Mouse (Mus musculus) gastrocnemius, postnatal 14 days (tissue): ENCODE results near the gene BC034090. TPM values are rescaled to one million over a fixed set of nuclear protein-coding genes. Genes with fewer than 3 reads are reported as not detected.

Experiments used
- DNase-seq: peaks from one replicate; pipeline ENCODE4 v3.0.0; 2021; ENCODE audit warnings: mixed read lengths
- intact Hi-C: fragments of 180-260 bp; cut with DNase I; formaldehyde crosslinking; loops from one replicate; pipeline ENCODE4 v1.15.1; 2025; ENCODE audit warnings: low total_unique reads
- total RNA-seq, 2 experiments: library from RNA; stranded (reverse); gene quantifications; 2 replicates each; pipeline ENCODE4 v1.2.3; 2021

BC034090 gene
- total RNA-seq, 2 experiments from 2014 or later = 3.8 to 4.3 TPM

DNA sequence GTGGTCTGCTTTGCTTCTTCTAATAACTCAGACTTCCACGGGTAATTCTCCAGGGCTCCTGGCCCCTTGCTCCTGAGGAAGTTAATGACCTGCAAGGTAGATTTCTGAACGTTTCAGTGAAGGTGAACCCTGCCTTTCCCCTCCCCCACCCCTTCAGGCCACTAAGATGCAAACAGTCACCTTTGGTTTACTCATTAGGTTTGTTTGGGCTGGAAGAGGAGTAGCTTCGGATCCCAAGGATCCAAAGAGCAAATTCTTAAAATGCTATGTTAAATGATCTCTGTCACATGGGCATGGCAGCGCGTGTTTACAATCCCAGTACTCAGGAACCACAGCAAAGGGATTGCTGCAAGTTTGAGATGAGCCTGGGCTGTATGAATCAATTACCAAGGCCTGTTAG lies 3.2 kb upstream of the BC034090 start:
- no peak for DNase-seq
- intact Hi-C loops = no loop called here

DNA sequence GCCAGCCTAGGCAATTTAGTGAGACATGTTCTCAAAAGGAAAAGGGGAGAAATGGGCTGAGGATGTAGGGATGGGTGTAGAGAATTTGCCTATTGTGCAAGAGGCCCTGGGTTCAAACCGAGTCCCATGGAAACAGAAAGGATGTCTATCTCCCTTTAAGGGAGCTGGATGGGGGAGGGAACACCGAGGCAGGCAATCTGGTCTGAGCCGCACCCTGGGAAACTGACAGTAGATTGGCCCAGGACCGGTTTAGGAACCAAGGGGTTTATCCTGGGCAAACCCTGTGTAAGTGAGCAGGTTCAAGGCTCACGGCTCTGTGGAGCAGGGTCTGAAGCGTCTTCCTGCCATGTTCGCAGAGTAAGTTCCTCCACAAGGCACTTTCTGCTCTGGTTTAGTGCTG lies 1.3 kb upstream of the BC034090 start:
- intact Hi-C loops = no loop called here
- DNase-seq = no peak

DNA sequence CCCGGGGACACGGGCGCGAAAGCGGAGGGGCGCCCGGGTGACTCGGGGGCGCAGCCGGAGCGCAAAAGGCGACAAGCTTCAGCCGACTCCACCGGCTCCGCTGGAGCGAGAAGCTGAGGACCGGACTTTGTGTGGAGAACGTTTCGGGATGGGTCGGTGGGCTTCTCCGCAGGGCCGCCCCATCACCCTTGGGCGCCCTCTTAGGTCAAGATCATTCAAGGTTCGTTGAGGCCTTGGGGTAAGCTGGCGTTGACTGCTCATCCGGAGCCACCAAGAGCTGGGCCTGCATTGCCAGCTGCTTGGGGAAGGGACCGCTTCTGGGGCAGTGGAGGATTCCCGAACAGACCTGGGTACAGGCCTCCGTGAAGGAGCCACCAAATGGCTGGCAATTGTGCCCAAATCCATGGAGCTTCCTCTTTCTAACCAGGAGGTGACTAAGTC lies 547 bp upstream of the BC034090 start:
- DNase-seq = no peak
- intact Hi-C loops = loop anchor here (5.0 kb wide), 1 partner anchor 38 kb away; no protein-coding TSS in a partner anchor

DNA sequence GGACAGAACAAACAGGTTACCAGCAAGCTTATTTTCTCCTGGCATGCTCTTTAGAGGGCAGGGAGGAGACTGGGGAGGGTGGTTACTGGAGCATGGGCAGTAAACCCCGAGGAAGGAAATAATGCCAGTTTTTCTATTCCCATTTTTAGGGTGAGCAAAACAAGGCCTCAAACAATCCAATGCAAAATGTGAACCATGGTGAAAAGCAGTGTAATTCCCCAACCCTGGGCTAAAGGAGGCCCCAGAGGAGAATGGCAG lies 1.8 kb downstream of the BC034090 start:
- intact Hi-C loops = loop anchor here (5.0 kb wide), 1 partner anchor 40 kb away; no protein-coding TSS in a partner anchor
- DNase-seq = no peak

DNA sequence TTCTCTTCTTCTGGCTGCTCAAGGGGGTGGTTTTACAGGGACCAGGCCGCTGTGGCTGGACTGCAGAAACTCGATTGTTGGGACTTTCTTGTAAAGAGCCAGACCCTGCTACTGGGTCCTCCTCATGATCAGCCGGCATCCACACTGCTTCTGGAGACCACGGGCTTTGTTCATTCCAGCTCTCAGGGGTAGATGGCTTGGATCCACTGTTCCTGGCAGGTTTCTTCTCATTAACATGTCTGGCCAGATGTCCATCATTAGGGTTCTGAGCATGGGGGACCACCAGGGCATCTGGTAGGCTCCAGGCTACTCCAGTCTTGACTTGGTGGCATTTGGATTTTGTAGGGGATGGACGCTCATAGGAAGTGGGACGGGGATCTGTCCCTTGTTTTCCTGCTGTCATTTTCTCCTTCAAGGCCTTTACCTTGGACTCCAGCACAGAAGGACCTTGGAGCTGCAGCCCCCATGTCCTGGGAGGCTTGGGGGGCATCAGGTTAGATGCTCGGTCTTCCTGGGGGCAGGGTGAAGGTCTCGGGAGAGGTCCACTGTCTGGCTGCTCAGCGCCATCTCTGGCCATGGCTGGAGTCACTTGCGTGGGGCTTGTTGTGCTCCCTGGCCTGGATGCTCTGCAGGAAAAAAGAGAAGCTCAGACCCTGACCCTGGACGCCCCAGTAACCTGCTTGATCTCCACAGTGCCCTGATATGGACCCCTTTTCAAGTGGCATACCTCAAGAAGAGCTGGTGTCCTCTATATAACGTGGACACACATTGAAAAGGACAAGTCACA lies 2.4 kb downstream of the BC034090 start:
- intact Hi-C loops = loop anchor here (5.0 kb wide), 1 partner anchor 40 kb away; no protein-coding TSS in a partner anchor
- DNase-seq = no peak

DNA sequence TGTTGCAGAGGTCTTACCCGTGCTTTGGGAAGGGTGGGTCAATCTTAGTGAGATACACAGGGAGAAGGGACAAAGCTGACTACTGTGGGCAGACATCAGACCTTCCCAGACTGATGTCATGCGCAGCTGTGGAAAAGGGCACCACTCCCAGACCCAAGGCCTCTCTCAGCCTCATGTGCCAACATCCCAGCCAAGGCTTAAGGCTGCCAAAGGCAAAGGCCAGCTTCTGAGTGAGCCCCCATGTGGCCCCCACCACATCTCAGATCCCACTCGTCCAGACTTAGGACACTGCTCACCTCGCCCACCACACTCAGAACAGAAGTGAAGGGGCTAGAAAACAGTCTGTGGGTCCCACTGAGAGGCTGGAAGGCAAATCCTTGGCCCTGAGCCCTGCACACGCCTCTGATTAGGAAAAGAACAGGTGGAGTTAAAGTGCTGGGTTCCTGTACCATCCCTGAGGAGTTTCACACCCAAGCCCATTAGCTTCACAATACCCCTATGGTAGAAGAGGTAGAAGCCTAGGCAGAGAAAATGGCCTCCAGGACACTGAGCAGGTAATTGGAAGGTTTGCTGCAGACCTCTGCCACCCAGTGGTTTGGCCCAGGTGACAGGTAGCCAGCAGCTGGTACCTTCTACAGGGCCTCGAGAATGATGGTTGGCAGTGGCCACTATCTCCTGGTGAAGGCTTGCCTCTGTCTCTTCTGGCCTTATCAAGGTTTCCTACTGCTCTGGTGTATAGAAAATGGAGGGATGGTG lies 4.1 kb downstream of the BC034090 start:
- peak; percentile 64 for DNase-seq
- intact Hi-C loops = loop anchor here (5.0 kb wide), 1 partner anchor 42 kb away; no protein-coding TSS in a partner anchor

DNA sequence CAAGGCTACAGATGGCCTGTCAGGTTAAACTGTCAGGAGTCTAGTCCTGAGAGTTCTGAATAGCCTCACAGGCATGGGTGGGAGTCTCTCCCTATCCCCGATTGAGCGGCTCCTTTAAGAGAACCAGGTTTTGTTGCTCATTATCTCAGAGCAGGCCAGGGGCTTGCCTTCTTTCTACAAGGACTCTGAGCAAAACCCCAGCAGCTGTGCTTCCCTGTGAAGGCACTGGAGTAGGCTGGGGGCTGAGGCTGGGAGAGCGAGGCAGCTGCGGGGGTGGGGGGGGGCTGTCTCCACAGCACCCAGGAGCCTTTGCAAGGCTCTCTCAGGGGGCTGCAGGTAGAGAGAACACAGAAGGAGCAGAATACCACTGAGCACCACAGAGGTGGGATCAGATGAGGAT lies 5.1 kb downstream of the BC034090 start:
- DNase-seq = no peak
- intact Hi-C loops = no loop called here

DNA sequence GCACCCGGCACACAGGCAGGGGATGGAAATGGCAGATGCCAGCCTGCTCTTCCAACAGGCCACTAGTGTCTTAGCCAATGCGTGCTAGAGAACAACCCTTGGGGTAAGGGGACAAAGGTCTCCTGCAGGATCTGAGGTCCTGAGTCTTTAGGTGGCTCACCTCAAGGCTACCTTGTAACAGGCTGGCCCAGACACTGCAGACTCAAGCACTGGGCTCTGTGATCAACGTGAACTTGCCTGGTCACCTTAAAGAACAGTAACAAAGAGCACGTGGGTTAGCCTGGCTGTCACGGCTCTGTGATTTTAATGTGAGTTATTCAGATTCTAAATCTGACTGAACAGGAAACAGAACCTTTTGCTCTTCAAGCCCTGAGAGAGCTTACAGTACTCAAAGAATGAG lies 6.1 kb downstream of the BC034090 start:
- no peak for DNase-seq
- intact Hi-C loops = no loop called here

DNA sequence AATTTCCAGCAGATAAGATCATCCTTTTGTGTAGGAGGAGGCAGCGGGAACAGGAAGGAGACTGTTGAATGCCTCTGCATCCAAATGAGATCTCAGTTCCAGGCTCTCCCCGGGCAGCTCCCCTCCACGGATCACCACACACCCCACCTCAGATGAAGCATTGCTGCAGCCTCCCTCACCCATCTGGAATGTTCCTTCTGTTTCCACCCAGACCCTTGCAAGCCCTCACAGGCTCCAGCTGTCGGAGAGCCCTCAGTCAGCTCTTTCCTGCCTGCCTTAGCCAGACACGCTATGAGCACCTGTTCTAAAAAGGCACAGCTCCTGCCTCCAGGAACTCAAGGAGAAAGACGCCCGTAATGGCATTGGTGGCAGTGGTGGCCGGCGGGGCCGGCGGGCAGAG lies 6.9 kb downstream of the BC034090 start:
- no peak for DNase-seq
- intact Hi-C loops = no loop called here

DNA sequence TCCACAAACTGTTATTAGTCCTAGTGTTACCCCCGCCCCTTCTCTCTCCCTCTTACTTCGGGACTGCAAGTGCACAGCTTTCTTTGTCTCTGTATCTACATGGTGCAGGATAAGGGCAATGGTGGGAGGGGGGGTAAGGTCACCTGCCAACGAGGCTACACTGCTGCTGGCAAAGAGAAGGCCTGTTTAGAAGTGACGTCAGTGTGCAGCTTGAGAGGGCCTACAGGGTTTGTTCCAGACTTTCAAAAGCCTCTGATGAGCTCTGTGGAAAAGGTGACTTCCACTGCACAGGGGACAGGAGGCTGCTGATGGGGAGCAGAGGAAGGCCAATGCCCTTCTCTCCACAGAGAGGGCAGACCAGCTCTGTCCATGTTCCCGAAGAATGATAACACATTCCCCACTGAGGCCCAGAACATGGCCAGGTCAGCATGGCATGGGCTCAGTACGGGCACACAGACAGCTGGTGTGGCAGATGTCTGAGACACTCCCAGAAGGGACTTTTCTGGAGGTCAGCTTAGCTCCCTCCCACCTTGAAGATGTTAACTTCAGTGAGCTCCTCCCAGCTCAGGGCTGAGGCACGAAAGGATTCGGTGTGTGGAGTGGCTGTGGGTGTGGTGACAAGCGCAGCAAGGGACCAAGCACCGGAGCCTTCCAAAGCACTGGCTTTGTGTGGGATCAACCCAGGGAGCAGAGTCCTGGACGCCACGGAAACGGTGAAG lies 7.8 kb downstream of the BC034090 start:
- DNase-seq = peak; percentile 3
- intact Hi-C loops = no loop called here

DNA sequence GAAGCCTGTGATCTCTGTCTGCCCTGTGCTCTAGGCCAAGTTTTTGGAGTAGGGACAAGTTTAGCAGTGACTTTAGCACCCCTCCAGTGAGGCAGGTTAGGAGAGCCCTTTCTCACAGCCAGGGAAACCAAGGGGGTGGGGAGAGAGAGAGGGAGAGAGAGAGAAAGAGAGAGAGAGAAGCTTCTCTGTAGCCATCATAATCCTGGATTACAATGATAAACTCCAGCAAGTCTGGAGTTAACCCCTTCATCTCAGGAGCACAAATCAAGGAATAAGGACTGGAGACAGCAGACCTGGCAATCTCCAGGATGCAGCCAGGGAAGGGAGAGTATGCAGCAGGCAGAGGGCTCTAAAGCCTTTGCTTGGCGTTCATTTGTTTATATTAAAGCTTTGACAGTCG lies 8.6 kb downstream of the BC034090 start:
- no peak for DNase-seq
- intact Hi-C loops = no loop called here

DNA sequence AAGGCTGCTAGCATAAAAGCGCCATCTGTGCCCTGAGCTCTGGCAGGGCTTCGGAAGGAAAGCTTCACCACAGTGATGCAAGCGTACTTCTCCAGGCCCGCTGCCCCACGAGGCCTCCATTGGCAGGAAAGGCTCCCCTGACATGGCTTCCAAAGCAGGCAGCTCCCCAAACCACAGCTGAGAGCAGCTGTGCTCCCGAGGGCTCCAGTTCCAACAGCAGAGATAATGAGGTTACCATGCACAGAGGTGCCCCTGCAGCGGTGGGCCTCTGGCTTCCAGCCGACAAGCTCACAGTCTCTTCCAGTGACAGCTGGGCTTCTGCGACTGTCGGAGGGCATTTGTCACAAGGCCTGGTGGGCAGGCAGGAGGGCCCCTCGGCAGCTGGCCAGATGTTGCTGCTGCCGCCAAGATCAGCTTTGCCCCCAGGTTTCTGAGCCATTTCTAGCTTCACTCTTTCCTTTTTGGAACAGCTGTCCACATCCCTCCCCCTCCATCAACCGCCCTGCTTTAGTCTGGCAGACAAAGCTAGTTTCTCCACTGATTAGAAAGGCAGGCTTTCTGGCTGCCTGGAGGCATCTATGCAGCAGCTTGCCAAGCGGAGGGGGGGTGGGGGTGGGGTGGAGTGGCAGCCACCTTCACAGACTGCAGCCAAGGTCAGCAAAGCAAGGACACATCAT lies 10.2 kb downstream of the BC034090 start:
- intact Hi-C loops = no loop called here
- DNase-seq = peak; percentile 90

DNA sequence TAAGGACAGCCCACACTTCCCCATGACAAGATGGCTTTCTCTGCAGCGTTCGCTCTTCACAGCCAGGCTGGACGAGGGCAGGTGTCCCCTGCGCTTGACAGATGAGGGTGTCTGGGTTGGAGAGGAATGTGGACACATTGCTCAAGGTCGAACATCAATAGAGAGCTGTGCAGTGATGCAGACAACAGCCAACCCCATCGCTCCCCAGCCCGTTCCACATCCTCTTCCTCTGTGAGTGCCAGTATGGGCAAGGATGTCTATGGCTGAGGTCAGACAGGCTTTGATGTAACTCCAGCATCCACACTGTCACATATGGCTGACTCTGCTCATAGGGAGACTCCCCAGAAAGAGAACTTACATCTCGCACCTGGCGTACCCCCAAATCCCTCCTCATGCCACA lies 10.9 kb downstream of the BC034090 start:
- intact Hi-C loops = no loop called here
- DNase-seq = peak; percentile 12

DNA sequence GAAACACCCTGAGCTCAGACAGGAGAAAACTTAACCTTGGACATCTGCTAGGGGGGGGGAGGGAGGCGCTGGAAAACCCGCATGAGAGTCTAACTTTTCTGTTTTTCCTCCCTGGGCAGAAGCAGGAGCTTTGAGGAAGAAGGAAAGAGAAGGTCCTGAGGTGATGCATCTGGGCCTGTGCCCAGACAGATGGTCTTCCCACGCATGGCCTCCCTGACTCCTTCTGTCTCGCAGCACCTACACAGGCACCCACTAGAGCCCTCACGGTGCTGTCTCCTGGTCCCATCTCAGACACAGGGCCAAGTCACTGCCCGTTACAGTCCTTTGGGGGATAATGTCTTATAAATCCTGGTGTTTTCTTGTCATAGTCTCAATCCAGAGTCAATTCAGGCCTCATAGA lies 11.5 kb downstream of the BC034090 start:
- peak; percentile 6 for DNase-seq
- intact Hi-C loops = no loop called here

DNA sequence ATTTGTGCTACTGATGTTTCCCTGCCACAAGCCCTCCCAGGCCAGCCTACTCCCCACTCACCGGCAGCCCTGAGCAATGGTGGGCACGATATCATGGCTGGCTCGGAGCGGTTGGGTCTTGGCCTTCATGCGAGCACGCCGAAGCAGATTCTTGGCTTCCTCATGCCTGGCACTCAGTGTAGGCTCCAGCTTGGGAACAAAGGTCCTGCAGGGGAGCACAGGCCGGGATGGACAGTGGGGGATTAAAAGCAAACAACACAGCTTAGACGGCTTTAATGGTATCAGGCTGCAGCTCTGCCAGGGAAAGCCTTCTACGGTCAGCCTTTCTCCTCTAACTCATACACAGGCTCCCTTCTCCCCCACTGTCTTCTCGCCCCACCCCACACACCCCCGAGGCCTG lies 11.9 kb downstream of the BC034090 start:
- no peak for DNase-seq
- intact Hi-C loops = no loop called here

DNA sequence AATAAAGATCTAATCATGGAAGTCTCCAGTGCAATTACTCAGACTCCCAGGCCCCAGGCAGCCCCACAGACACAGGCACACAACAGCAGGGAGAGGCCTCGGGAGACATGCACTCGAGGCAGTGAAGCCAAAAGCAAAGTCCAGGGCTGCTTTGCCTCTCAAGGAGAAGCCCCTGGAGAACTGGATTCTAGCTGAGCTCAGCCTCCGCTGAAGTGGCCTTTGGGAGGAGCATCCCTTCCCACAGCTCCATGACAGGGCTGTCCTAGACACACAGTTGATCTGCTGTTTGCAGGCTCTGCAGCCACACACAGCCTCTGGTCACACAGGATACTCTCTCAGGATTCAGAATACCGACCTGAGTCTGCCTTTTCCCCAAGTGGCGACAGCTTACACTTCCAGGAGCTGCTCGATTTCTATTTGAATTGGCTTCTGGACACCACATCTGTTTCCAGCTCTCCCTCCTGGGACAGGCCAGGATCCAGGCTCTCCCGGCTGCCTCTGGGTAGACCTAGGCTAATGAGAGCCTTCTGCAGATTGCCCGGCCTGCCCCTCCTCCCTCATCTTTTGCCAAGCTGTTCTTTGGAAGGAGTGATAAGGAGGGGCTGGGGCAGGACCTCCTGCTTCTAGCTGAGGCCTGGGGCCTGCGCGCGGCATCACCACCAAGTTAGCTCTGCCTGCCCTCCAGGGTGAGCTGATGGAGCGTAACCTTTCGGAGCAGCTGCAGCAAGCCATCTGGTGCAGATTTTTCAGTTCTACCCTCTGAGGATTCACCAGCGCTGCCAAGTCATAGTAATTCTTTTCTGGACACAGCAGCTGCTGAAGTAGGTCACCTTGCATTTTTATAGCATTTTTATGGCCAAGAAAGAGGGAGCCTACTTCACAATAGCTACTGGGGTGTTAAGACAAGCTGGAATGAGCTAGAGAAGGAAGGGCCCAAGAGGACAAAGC lies 14.5 kb downstream of the BC034090 start:
- peak; percentile 73 for DNase-seq
- intact Hi-C loops = no loop called here

DNA sequence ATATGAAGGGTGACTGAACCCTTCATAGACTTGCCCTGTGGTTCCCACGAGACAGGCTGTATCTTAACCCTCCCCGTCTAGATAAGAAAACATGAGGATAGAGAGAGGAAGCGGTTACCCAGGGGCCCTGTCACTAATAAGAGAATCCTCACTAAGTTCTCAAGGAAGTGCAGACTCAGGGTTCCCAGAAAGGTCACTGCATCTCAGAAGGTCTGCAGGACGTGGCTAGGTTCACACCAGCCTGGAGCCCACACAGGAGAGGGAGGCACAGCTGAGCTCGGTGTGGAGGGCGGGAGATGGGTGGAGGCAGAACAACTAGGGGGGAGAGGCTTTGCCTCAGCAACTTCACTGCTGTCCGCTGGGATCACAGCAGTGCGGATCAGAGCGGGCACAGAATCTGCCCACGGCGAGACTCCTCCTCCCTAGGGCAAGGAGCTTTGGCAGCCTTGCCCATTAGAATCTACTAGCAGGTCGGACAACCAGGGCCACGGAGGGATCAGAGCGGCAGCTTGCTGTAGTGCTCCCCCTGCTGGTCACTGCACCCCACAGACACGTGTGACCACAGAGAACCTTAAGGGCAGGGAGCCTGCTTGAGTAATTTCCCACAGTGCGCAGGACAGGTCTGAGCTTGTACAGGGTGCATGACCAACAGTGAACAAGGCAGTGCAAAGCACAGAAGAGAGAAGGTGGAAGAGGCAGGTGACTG lies 20.2 kb downstream of the BC034090 start:
- intact Hi-C loops = loop anchor here (5.0 kb wide), 1 partner anchor 197 kb away; no protein-coding TSS in a partner anchor
- DNase-seq = peak; percentile 83

DNA sequence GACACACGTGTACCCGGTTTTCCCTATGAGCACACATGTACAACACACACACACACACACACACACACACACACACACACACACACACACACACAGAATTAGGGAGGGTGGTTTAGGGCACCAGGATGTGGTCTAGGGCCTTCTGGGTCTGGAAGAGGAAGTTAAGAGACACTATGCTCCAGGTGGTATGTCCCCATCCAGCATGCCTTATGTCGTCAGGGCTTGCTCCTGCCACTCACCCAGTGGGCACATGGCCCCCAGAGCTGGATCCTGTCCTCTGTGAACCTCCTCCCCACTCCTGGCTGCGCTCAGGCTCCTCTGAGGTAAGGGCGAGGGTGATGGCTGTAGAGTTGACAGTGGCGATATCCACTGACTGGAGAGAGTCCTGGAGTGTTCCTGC lies 21.2 kb downstream of the BC034090 start:
- no peak for DNase-seq
- intact Hi-C loops = loop anchor here (5.0 kb wide), 1 partner anchor 196 kb away; no protein-coding TSS in a partner anchor
